Mouse (Mus musculus): ENCODE data around the gene Gucd1.
A peak's percentile ranks its signal among the peaks of the same experiment; 100 is the strongest.
"Not testable (repeated sequence)": the region's sequence is repeated elsewhere in the genome, so short reads cannot be mapped to it uniquely, and the experiment has no call there.

The Gucd1 gene

GRCm38 (mm10) chr10:75535423-75535822, 17.7 kb upstream of the Gucd1 start:
- DNase-seq (ENCODE audit: low spot score in 2 of 2), result no peak

GRCm38 (mm10) chr10:75534934-75535333, 17.2 kb upstream of the Gucd1 start:
- no peak for DNase-seq (ENCODE audit: low spot score in 2 of 2)

GRCm38 (mm10) chr10:75534216-75534615, 16.4 kb upstream of the Gucd1 start:
- no peak for DNase-seq (ENCODE audit: low spot score in 2 of 2)

- DNase-seq (ENCODE audit: low spot score in 2 of 2), result no peak
Observed at GRCm38 (mm10) chr10:75531532-75532090, 13.8 kb upstream of the Gucd1 start.

GRCm38 (mm10) chr10:75530322-75530721, 12.6 kb upstream of the Gucd1 start:
- no peak for DNase-seq (ENCODE audit: low spot score in 2 of 2)

- not testable (repeated sequence) for DNase-seq (ENCODE audit: low spot score in 2 of 2)
Observed at GRCm38 (mm10) chr10:75525450-75525849, 7.7 kb upstream of the Gucd1 start.

GRCm38 (mm10) chr10:75521643-75522042, 3.9 kb upstream of the Gucd1 start:
- DNase-seq (ENCODE audit: low spot score in 2 of 2), result no peak

GRCm38 (mm10) chr10:75520581-75520980, 2.8 kb upstream of the Gucd1 start:
- DNase-seq (ENCODE audit: low spot score in 2 of 2), result no peak

GRCm38 (mm10) chr10:75517073-75517757, 557 bp downstream of the Gucd1 start, which contains the start of gene Snrpd3:
Snrpd3 (plus strand) TSS chr10:75517551.
- DNase-seq (ENCODE audit: low spot score in 2 of 2), result peak; percentile 59 to 74

GRCm38 (mm10) chr10:75516724-75517072, 1.1 kb downstream of the Gucd1 start:
- DNase-seq (ENCODE audit: low spot score in 2 of 2), result peak; percentile 13 to 16

- DNase-seq (ENCODE audit: low spot score in 2 of 2), result no peak
Observed at GRCm38 (mm10) chr10:75516038-75516723, 1.6 kb downstream of the Gucd1 start.

- no peak for DNase-seq (ENCODE audit: low spot score in 2 of 2)
Observed at GRCm38 (mm10) chr10:75515216-75516037, 2.3 kb downstream of the Gucd1 start.

GRCm38 (mm10) chr10:75514361-75514760, 3.4 kb downstream of the Gucd1 start:
- DNase-seq (ENCODE audit: low spot score in 2 of 2), result no peak

GRCm38 (mm10) chr10:75513306-75514067, 4.3 kb downstream of the Gucd1 start:
- no peak for DNase-seq (ENCODE audit: low spot score in 2 of 2)

GRCm38 (mm10) chr10:75512796-75513195, 5.0 kb downstream of the Gucd1 start:
- no peak for DNase-seq (ENCODE audit: low spot score in 2 of 2)

GRCm38 (mm10) chr10:75511897-75512296, 5.9 kb downstream of the Gucd1 start:
- DNase-seq (ENCODE audit: low spot score in 2 of 2), result no peak

- DNase-seq (ENCODE audit: low spot score in 2 of 2), result no peak
Observed at GRCm38 (mm10) chr10:75511060-75511459, 6.7 kb downstream of the Gucd1 start.

GRCm38 (mm10) chr10:75510446-75510845, 7.3 kb downstream of the Gucd1 start:
- DNase-seq (ENCODE audit: low spot score in 2 of 2), result no peak

GRCm38 (mm10) chr10:75505928-75506327, 11.8 kb downstream of the Gucd1 start:
- not testable (repeated sequence) for DNase-seq (ENCODE audit: low spot score in 2 of 2)

- DNase-seq (ENCODE audit: low spot score in 2 of 2), result no peak
Observed at GRCm38 (mm10) chr10:75505130-75505495, 12.7 kb downstream of the Gucd1 start.
